Mouse (Mus musculus) thymus, postnatal 36 days (tissue): ENCODE measurements around the gene Gng3.
"Not testable (repeated sequence)": the region's sequence is repeated elsewhere in the genome, so short reads cannot be mapped to it uniquely, and the experiment has no call there.

ENCODE experiments used
- DNase-seq, 2 experiments: peaks; one replicate each; pipeline ENCODE4 v3.0.0; 2022; ENCODE audit warnings: mixed read lengths in 2 of 2

Gene Gng3

DNA sequence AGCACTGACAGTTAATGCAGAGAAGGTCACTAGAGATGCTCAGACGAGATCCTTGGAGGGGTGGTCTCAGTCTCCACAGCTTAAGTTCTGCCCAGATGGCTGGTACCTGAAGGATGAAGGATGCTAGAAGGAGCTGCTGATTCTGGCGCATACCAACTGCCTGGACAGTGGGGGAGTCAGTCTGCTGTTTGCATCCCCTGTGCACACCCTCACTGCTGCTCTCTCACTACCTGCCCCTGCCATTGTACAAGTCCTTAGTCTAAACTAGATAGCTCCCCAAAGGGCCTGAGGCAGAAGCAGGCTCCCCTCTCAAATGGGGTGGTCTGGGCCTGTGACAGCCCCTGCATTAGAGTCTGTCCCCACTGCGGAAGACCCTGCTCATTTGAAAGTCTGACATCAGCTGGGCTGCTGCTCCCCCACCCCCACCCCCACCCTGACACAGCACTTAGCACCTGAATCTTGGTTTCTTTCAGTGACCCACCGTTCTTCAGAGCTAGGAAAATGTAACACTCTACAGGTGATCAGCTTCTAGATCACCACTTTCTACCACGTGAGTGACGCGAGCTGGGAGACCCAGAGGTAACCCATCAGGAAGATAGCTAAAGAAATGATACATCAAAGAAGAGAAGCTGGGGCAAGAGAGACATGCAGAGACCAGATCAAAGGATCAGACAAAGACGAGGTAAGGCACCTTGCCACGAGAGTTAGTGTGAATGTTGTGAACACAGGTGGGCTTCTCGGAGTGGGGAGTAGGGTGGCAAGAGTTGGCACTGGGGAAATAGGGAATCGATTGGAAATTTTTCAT is at the start of gene Gng3:
Gene Gng3 (minus strand): TSS at position 92 of the 805 bp plus-strand sequence.
- no peak for DNase-seq

DNA sequence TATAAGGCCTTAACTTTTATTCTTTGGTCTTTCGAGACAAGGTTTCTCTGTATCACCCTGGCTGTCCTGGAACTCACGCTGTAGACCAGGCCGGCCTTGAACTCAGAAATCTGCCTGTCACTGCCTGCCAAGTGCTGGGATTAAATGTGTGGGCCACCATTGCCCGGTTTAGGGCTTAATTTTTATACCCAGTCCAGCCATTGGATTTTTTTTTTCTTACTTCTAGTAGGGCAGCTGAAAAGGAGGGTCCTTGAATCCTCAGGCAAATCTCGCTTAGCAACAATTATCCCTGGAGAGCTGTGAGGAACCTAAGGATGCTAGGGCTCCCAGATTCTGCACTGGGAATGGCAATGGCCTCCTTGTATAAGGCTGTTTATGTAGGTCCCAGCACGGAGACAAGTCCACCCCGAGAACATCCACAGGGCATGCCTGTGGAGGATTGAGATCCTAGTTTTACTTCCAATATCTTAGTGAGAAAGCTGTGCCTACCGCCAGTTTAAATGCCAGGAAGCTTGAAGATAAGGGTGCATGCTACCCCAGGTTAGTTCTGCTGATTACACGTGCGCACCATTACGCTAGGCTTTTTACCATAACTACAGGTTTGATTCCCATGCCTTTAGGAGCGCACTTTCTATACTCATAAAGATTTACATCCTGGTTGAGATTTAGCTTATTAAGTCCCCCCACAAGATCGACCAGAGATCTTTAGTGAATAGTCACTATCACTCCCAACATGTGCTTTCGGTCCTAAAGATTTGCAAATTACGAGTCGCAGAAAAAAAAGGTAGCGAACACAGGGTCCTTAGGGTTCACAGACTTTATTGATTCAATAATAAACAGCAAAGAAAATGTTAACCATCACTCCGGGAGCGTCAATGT is 48.8 kb upstream of the Gng3 start:
- DNase-seq, result no peak

GRCm38 (mm10) chr19:8886916-8887584 is 48.1 kb upstream of the Gng3 start:
- no peak for DNase-seq

DNA sequence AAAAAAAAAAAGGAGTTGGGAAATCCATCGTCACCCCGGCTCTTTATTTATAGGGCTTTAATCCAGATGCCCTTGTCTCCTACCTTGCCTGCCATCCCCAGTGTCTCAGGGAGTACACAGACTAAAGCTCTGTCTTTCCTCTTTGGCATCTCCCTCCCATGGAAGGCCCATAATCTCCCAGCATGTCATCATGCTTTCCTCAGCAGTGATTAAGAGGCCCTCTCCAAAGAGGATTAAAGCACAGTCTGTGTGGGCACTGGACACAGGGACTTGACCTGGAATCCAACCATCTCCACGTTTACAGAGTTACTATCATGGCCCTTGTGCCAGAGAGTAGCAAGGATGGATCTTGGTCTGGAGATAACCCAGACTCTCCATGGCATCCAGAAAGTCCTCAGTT is 44.6 kb upstream of the Gng3 start, which contains the start of the genes Lbhd1 and Gm49403:
Gene Lbhd1 (plus strand): TSS at position 117 of the 400 bp plus-strand sequence.
Gene Gm49403 (plus strand): TSS at position 315 of the 400 bp plus-strand sequence.
- DNase-seq, result no peak

- DNase-seq, result no peak
Measured at GRCm38 (mm10) chr19:8881034-8881392, 42.0 kb upstream of the Gng3 start.

DNA sequence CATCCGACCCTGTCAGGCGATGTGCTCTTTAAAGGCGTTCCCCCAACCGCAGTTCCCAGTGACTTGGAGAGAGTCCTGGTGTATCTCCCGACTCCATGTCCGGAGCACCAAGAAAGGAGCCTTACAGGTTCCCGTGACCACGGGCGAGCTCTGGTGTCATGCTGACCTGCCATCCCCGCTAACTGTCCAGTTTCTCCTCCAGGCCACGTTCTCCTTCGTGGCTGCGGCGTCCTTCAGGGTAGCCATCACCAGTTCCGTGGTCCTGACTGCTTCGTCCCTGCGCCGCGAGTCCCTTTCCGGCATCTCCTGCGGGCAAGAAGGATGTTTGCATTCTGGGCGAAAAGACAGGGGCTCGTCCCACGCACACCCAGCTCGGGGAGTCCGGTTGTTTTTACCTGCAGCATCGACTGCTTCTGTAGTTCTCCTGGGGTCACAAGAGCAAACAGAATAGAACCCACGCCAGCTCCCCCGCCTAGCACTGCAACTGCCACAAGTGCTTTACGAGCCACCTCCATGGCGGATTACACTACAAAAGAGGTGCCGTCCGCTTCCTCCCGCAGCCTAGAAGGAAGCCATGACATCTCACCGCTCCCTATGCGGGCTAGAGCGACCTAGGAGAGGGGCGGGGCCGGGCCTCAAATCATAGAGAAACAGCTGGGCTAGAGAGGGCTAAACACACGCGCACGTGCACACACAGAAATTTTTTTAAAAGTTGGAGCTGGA is 41.5 kb upstream of the Gng3 start, which contains the start of gene Uqcc3:
Gene Uqcc3 (minus strand): TSS at position 613 of the 723 bp plus-strand sequence.
- DNase-seq, result peak; percentile 89 to 93

DNA sequence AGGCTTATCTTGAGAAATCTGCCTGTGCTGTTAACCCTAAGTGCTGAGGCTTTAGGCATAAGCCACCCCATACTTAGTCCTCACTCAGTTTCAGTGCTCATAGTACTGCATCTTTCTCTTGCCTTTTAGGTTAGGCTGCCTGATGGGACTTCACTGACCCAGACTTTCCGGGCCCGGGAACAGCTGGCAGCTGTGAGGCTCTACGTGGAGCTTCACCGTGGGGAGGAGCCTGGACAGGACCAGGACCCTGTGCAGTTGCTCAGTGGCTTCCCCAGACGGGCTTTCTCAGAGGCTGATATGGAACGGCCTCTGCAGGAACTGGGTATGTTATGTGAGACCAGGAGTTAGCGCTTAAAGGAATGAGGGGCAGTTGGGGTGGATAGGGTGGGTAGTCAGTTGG is 36.0 kb upstream of the Gng3 start:
- no peak for DNase-seq

- DNase-seq, result no peak
Measured at GRCm38 (mm10) chr19:8872266-8872840, 33.4 kb upstream of the Gng3 start.

DNA sequence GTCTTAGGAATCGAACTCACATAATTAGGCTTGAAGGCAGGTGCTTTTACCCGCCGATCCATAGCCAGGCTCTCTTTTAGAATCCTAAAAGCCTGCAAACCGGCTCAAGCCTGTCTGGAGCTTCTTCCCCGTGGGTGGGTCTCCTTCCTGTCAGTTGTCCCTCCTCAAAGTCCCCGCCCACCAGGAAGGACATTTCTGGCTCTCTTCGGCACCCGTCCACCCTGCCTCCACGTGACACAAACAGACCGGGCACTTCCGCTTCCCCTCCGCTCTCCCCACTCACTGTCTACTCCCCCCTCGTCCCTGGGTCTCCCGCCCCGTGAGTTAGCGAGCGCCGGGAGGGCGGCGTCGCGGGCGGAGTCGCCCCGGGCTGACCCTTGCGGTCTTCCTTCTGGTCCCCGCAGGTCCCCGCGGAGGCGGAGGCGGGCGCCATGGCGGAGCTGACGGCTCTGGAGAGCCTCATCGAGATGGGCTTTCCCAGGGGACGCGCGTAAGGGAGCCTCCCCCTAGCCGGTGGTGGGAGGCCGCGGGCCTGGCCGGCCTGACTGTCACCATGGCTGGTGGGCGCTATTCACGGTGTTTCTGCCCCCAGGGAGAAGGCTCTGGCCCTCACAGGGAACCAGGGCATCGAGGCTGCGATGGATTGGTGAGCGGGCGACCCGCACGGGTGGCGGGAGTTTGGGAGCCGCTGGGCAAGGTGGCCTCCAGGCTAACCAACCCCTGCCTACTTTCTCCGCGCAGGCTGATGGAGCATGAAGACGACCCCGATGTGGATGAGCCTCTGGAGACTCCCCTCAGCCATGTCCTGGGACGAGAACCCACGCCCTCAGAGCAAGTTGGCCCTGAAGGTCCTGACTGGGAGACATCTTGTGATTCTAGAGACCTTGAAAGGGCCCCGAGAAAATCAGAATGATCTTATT is 32.5 kb upstream of the Gng3 start, which contains the start of gene Ubxn1:
Gene Ubxn1 (plus strand): TSS at position 230 of the 920 bp plus-strand sequence.
- peak; percentile 97 for DNase-seq

DNA sequence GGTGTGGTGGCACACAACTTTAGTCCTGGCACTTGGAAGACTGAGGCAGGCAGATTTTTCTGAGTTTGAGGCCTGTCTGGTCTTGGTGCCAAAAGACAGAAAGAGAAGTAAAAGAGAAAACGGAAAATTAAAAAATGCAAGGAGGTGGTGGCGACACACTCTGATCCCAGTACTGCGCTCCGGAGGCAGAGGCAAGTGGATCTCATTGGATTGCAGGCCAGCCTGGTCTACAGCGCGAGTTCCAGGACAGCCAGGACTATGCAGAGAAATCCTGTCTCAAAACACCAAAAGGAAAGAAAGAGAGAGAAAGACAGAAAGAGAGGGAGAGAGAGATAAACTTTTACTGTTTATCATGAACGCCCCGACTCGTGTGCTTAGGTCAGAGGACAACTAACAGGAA is 31.8 kb upstream of the Gng3 start:
- no peak for DNase-seq

GRCm38 (mm10) chr19:8870381-8870780 is 31.4 kb upstream of the Gng3 start:
- DNase-seq, result not testable (repeated sequence)

GRCm38 (mm10) chr19:8864265-8864664 is 25.3 kb upstream of the Gng3 start:
- DNase-seq, result no peak

- DNase-seq, result peak; percentile 52 to 54
Measured at GRCm38 (mm10) chr19:8859018-8859417, 20.0 kb upstream of the Gng3 start.

- peak; percentile 41 to 46 for DNase-seq
Measured at GRCm38 (mm10) chr19:8857689-8858088, 18.7 kb upstream of the Gng3 start.

GRCm38 (mm10) chr19:8853117-8853516 is 14.1 kb upstream of the Gng3 start:
- no peak for DNase-seq

DNA sequence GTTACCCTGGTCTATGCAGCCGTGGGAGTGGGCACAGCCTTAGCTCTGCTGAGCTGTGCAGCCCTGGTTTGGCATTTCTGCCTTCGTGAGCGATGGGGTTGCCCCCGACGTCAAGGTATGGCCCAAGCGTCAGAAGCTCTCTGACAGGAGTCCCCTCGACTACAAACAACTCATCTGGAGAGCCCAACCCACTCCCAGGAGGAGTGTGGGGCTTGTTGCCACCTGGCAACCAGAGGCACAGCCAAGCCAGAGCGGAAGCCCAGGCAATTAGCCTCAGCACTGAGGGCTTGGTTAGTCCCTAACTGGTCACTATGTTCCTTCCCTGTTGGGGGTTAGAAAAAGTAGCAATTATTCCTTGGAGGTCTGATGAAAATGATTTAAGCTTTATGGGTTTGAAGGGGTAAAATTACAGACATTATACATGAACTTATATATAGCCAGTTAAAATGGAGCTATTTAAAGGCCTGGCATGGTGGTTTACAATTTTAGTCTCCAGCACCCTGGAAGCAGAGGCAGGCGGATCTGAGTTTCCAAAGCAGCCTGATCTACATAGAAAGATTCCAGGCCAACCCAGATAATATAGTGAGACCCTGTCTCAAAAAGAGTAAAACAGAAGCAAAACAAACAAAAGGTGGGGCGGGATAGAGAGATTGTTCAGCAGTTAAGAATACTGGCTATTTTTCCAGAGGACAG is 13.4 kb upstream of the Gng3 start:
- DNase-seq, result no peak

DNA sequence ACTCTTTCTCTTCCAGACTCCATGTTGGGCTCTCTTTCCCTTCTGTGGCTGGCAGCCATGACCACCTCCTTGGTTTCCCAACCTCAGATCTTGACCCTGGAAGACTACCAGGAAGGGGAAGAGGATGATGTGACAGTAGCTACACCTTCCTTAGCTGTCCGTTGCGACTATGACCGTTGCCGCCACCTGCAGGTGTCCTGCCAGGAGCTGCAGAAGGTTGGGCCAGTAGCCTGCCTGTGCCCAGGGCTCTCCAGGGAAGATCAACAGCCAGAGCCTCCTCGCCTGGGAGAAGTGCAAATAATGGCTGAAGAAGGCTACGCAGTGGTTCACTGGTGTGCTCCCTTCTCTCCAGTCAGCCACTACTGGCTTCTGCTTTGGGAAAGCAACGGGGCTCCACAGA is 12.6 kb upstream of the Gng3 start:
- no peak for DNase-seq

- DNase-seq, result no peak
Measured at GRCm38 (mm10) chr19:8850402-8850901, 11.5 kb upstream of the Gng3 start, which contains the start of gene Lrrn4cl. Lrrn4cl (plus strand) TSS chr19:8850768.

- no peak for DNase-seq
Measured at GRCm38 (mm10) chr19:8848356-8848755, 9.4 kb upstream of the Gng3 start.
